Mouse (Mus musculus) adrenal gland, adult 2 months (tissue): ENCODE measurements around the gene Chml. TPM values are rescaled to one million over a fixed set of nuclear protein-coding genes. Genes with fewer than 3 reads are reported as not detected.

Source experiments
- DNase-seq: peaks from one replicate; pipeline ENCODE4 v3.0.0; 2021
- long read RNA-seq: library from polyadenylated mRNA; stranded (forward); transcript quantifications from one replicate; pipeline ENCODE4 v2.0.0, GENCODE M21; 2021
- polyA plus RNA-seq: library from polyadenylated mRNA; depleted of rRNA; stranded (reverse); fragments of >200 nt; gene quantifications from 2 replicates; pipeline ENCODE4 v1.2.3, GENCODE M21; 2012; rRNA removed
- total RNA-seq, 2 experiments: library from RNA; stranded (reverse); gene quantifications; 2 replicates each; pipeline ENCODE4 v1.2.3; 2021

Chml gene
- total RNA-seq (1 to 10 TPM; 7.3 to 8.0 TPM), polyA plus RNA-seq (62.7 and 91.6 TPM in 2 replicates)
- long read RNA-seq, partial matches to known transcripts = 0 of 1 reads
- long read RNA-seq, other reads (novel, unspliced or antisense) = 0 of 1 reads

GRCm38 (mm10) chr1:175692246-175692996, at the start of gene Chml, which contains the start of gene Opn3:
Gene Chml (minus strand): TSS chr1:175692901.
Gene Opn3 (minus strand): TSS chr1:175692776.
- DNase-seq = peak; percentile 100

- DNase-seq = no peak
These were observed 33.1 kb upstream of the Chml start for GRCm38 (mm10) chr1:175725771-175726170.

GRCm38 (mm10) chr1:175716832-175717231, 24.1 kb upstream of the Chml start:
- peak; percentile 64 for DNase-seq

GRCm38 (mm10) chr1:175712338-175712909, 19.7 kb upstream of the Chml start:
- DNase-seq = peak; percentile 72

GRCm38 (mm10) chr1:175708013-175708412, 15.3 kb upstream of the Chml start:
- DNase-seq = no peak

GRCm38 (mm10) chr1:175707599-175707998, 14.9 kb upstream of the Chml start:
- DNase-seq = no peak

- no peak for DNase-seq
These were observed 8.4 kb upstream of the Chml start for GRCm38 (mm10) chr1:175701145-175701544.

- no peak for DNase-seq
These were observed 7.1 kb upstream of the Chml start for GRCm38 (mm10) chr1:175699796-175700195.

- no peak for DNase-seq
These were observed 6.7 kb upstream of the Chml start for GRCm38 (mm10) chr1:175699375-175699774.

GRCm38 (mm10) chr1:175698293-175698692, 5.6 kb upstream of the Chml start, which contains the start of gene Wdr64:
Gene Wdr64 (plus strand): TSS chr1:175698593.
- no peak for DNase-seq

GRCm38 (mm10) chr1:175693429-175693960, 794 bp upstream of the Chml start:
- DNase-seq = no peak

GRCm38 (mm10) chr1:175692997-175693361, 278 bp upstream of the Chml start:
- no peak for DNase-seq

GRCm38 (mm10) chr1:175691686-175692245, 935 bp downstream of the Chml start:
- DNase-seq = no peak

- no peak for DNase-seq
These were observed 11.7 kb downstream of the Chml start for GRCm38 (mm10) chr1:175680995-175681394.

GRCm38 (mm10) chr1:175677459-175677858, 15.2 kb downstream of the Chml start:
- no peak for DNase-seq

- DNase-seq = no peak
These were observed 17.6 kb downstream of the Chml start for GRCm38 (mm10) chr1:175675116-175675515.

GRCm38 (mm10) chr1:175673563-175674325, 19.0 kb downstream of the Chml start:
- no peak for DNase-seq

GRCm38 (mm10) chr1:175671626-175672025, 21.1 kb downstream of the Chml start:
- DNase-seq = no peak

- no peak for DNase-seq
These were observed 22.7 kb downstream of the Chml start for GRCm38 (mm10) chr1:175670042-175670441.

GRCm38 (mm10) chr1:175669456-175669855, 23.2 kb downstream of the Chml start:
- no peak for DNase-seq

- DNase-seq = no peak
These were observed 23.9 kb downstream of the Chml start for GRCm38 (mm10) chr1:175668666-175669405.
